Mouse (Mus musculus) thymus, postnatal 10 days (tissue): Measurements from ENCODE around the gene Mllt1.

Experiments used
- DNase-seq, 2 experiments: peaks; one replicate each; pipeline ENCODE4 v3.0.0; 2021; ENCODE audit warnings: low spot score in 2 of 2

Mllt1 gene

GRCm38 (mm10) chr17:56883612-56884011 is 51.6 kb downstream of the Mllt1 start:
- no peak for DNase-seq

GRCm38 (mm10) chr17:56877426-56877825 is 57.8 kb downstream of the Mllt1 start:
- DNase-seq: no peak

GRCm38 (mm10) chr17:56876981-56877380 is 58.2 kb downstream of the Mllt1 start:
- no peak for DNase-seq

DNA sequence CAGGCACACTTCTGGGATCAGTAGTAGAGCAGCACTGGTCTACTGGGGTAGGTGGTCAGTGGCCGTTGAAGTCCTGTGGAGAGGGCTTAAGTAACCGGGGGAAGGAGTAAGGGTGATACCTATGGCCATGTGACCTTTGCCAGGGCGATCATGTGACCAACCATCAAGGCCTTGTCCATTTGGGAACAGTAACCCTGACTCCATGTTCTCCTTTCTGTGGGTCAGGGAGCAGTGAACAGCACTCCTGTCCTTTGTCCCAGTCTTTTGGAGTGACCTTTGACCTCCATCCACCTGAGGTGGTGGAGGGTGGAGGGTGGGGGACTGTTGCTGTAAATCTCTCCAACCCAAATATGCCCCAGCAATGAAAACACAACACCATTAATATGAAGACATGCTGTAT is 58.8 kb downstream of the Mllt1 start:
- no peak for DNase-seq

DNA sequence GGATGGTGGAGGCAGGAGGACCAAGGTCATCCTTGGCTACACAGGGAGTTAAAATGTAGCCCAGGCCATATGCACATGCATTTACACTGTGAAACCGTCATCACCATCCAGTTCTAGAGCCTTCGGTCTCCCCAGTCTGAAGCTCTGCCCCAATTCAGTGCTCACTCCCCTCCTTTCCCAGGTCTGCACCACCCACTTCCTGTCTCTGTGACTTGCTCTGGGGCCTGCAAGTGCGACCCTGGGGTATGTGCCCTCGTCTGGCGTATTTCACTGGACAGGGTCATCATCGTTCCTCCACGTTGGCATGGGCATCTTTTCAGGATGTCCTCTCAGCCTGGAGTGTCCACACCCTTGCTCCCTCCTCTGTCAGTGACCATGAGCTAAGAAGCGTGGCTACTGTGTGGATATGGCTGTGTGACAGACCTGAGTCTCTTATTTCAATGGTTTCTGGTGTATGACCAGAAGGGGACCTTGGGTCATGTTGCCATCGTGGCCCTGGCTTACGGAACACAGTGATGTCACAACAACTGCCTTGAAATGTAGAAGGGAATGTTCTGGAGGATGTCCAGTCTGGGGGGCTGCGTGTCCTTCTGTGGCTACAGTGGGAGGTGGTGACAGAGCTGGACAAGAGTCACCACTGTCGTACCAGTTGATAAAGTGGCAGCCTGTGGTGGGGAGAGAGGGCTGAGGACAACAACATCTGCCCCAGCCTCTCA is 60.1 kb downstream of the Mllt1 start, which contains the start of gene 1700061G19Rik:
Gene 1700061G19Rik, plus strand, starts transcription at position 542 of the 716 bp plus-strand sequence.
- DNase-seq: peak; percentile 28 to 48

DNA sequence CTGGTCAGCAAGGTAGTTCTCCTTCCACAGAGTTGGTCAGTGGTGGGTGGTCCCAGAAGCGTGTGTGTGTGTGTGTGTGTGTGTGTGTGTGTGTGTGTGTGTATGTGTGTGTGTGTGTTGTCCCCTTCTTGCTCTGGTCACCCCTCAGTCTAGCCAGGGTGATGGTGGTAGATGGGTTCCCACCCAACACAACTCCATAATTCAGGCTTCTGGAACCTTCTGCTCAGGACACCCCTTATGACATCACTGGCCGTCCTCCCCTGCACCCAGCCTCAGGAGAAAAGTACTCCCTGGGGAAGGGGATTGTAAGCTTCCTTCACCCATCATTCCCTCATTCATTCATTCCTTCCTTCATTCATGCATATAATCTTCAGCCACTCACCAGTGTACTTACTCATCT is 61.0 kb downstream of the Mllt1 start, which contains the start of gene Acsbg2:
Gene Acsbg2, minus strand, starts transcription at position 211 of the 400 bp plus-strand sequence.
- no peak for DNase-seq

- no peak for DNase-seq
These were observed 62.7 kb downstream of the Mllt1 start for GRCm38 (mm10) chr17:56872512-56872911.

DNA sequence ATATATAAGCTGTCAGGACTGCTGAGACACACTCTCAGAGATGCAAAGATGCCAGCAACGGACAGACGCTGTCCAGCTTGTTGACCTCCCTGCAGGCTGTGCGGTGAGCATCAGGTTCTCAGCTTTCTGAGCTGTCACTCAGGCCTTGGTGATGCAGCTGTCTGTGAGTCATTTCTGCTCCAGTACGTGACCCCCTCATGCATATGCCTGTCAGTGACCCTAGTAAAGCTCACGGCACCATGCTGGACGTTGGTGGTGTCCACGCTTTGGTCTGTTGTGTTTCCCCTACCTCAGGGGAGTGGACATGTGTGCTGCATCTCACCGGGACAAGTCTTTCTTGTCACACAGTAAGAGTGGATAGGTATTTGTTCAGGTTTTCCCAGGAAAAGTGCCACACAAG is 63.4 kb downstream of the Mllt1 start:
- no peak for DNase-seq

DNA sequence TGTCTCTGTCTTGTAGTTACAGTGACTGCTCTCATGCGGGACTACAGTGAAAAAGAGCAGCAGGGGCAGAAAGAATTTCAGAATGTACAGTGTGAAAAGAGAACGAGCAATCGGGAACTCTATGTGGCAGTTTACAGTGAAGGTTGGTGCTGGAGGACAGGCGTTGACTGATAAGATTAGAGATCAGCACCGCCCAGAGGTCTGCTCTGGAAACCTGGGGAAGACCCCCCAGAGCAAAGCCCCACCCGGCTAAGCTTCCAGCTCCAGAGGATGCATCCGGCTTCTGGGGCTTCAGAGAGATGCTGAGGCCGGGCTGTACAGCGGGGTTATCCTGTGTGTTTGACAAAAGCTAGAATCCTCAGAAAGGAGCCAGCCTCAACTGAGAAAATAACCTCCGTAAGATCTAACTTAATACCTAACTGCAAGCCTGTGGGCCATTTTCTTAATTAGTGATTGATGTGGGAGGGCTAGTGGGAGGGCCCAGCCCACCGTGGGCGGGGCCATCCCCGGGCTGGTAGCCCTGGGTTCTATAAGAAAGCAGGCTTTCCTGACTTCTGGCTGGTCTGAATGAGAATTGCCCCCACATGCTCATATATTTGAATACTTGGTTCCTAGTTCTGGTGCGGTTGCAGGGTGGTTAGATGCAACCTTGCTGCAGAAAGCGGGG is 64.8 kb downstream of the Mllt1 start:
- no peak for DNase-seq

DNA sequence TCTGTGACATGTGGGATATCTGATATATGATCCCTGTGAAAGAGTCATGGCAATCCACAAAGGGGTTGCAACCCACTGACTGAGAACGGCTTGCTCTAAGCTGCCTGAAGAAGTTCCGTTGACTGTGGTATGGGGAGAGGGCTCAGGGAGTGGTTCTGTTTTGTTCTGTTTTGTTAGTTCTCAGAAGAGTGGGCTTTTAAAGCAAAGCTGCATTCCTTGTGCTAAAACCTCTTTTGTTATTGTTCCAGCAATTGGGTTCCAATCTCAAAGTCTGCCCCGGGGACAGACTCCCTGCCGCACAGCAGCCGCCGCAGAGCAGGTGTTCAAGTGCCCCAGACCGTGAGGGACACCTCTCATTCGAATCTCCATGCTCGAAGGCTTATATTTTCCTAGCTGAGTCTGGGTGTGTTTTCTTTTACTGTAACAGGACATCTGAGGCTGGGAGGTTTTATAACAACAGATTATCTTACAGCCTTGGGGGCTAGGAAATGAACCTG is 65.7 kb downstream of the Mllt1 start:
- no peak for DNase-seq

DNA sequence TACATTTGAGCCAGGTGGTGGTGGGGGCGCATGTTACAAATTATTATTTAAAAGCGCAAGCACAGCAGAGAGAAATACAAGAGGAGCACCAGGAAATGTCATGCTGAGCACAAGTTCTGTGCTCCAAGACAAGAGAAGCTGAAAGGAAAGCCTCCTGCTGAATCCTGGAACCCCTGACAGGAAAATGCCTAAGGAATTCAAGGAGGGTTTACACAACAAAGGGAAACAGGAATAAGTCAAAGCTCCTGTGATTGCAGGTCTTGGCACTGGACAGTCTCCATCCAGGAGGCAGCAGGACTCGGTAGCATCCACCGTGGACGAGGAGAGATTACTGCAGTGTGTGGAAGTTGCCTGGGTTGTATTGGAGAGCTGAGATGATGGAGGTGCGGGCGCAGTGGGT is 69.1 kb downstream of the Mllt1 start:
- DNase-seq: no peak

DNA sequence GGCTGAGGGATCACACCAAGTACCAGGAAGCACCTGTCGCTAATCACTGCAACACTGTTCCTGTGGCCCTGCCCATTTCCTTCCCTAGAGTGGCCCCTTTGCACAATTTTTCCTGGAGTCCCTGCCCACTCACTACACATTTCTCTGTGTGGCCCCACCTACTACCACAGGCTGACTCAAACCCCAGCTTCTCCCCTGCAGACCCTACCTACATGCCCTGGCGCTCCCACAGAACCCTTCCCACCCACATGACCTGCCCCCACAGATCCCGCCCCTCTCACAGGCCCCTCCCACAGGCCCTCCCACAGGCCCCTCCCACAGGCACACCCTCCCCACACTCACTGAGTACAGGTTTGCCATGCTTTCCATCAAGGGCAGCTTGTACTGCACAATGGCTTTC is 74.0 kb downstream of the Mllt1 start:
- DNase-seq: no peak

DNA sequence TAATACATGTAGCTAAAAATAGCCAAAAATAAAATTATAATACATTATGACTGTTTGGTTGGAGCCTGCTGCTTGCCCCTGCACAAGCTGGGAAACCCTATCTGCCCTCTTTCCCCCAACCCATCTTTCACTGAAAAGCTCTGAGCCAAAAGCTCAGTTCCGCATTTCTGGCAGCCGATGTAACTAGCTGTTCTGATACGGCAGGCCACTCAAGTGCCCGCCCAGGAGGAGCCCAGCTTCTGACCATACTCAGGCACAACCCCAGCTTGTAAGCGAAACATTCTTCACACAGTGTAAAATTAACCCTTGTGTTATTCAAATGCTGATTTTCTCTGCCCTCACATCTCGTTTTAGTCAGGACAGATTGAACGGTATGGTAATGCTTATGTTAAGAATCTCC is 76.3 kb downstream of the Mllt1 start:
- no peak for DNase-seq

DNA sequence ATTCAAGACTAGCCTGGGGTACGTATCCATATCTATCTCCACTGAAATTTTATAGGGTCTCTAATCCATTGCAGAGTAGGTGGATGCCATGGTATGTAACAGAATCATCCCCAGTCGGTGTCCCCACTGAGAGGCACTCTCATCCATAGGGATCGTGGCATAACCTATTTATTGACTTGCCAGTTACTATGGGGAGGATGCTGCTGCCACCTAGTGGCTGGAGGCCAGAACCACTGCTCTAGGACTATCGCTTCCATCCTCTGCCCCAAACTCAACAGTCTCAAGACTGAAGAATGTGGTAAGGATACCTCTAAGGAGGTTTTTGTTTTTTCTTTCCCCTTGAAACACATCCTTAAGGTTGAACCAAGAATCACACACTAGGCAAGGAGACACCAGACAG is 77.0 kb downstream of the Mllt1 start:
- peak; percentile 30 to 71 for DNase-seq

- no peak for DNase-seq
These were observed 79.8 kb downstream of the Mllt1 start for GRCm38 (mm10) chr17:56855421-56855820.

DNA sequence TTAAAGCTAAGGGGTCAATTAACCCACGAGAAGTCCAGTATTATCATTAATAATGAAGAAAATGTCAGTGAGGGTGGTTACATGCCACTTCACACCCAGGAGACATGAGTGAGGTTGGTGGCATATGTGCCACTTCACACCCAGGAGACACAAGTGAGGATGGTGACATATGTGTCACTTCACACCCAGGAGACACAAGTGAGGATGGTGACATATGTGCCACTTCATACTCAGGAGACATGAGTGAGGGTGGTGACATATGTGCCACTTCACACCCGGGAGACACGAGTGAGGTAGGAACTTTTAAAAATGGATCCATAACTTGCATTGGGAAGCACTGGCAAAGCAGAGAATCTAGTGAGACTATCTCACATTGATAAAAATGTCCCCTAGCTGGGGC is 84.0 kb downstream of the Mllt1 start:
- no peak for DNase-seq

- no peak for DNase-seq
These were observed 85.5 kb downstream of the Mllt1 start for GRCm38 (mm10) chr17:56849710-56850109.

GRCm38 (mm10) chr17:56848785-56849184 is 86.4 kb downstream of the Mllt1 start:
- DNase-seq: no peak

GRCm38 (mm10) chr17:56843678-56844077 is 91.5 kb downstream of the Mllt1 start:
- DNase-seq: peak; percentile 51 to 59
